Mouse (Mus musculus) brain, embryonic 14.5 days (tissue): ENCODE measurements at regions not wholly inside any gene's neighbourhood (a gene's known extent, or its start where the extent isn't known, plus 50 kb on each side); places are given as distances from the start of the nearest gene placed in this dataset.
"Not testable (repeated sequence)": the region's sequence is repeated elsewhere in the genome, so short reads cannot be mapped to it uniquely, and the experiment has no call there.

ENCODE experiments used
- DNase-seq: peaks from one replicate; pipeline ENCODE4 v3.0.0-alpha.2; 2011; ENCODE audit warnings: low read depth
- CTCF ChIP-seq: fragments of 200-500 bp; IDR thresholded peaks from 2 replicates; pipeline ENCODE4 v1.5.1; 2012; ENCODE audit warnings: inconsistent platforms, mild to moderate bottlenecking, moderate library complexity, borderline replicate concordance; ENCODE audit not compliant: insufficient read depth, insufficient read length; ENCODE audit errors: extremely low read depth
- POLR2A ChIP-seq: fragments of 200-500 bp; IDR thresholded peaks from 2 replicates; pipeline ENCODE4 v1.6.1; 2012; ENCODE audit warnings: mild to moderate bottlenecking, inconsistent platforms, borderline replicate concordance; ENCODE audit not compliant: poor library complexity, insufficient read depth, insufficient read length, severe bottlenecking; ENCODE audit errors: extremely low read depth

- DNase-seq, result peak; percentile 44
- TF ChIP-seq POLR2A, result no peak
- no peak for TF ChIP-seq CTCF
Measured at GRCm38 (mm10) chr2:168424277-168425099, 143.0 kb upstream of the Kcng1 start.

DNA sequence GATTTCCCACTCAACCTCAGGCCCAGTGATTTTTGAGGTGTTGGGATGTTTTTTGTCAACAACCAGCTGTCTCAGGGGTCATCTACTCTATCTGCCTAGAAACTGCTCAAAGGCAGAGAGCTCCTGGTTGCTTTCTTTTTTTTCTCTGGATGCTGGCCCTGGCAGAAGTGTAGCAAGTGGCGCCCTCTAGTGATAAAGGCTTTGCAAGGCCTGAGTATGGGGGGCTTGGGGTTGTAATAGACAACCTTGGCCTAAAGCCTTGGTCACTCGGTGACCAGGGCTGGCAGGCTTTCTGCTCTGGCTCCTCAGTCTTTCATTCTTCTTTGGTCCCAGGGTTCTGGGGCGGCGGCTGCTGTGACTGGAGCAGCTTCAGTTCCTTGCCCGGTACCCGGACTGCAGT lies 142.0 kb upstream of the Kcng1 start:
- TF ChIP-seq POLR2A (no peak), CTCF (peak; percentile 55; the same call in 1 of the 2 replicates)
- peak; percentile 45 for DNase-seq

DNA sequence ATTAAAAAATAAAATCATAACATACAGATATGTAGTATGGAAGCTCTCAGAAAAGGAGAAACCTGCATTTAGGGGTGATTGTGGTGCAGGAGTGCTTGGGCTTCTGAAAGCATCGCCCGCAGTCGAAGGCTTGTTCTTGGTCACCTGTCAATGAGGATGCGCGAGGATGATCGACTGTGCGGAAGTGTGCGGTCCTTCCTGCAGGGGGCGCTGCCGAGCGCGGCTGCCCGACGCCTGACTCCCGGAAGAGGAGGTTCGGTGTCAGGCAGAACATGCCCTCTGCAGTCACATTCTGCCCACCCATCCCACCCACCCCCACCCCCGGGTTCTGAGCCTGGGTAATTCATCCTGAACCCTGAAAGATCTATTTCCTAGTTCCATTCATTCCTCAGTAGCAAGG lies 133.6 kb upstream of the Kcng1 start:
- peak; percentile 53 for TF ChIP-seq CTCF
- no peak for TF ChIP-seq POLR2A
- DNase-seq, result no peak

DNA sequence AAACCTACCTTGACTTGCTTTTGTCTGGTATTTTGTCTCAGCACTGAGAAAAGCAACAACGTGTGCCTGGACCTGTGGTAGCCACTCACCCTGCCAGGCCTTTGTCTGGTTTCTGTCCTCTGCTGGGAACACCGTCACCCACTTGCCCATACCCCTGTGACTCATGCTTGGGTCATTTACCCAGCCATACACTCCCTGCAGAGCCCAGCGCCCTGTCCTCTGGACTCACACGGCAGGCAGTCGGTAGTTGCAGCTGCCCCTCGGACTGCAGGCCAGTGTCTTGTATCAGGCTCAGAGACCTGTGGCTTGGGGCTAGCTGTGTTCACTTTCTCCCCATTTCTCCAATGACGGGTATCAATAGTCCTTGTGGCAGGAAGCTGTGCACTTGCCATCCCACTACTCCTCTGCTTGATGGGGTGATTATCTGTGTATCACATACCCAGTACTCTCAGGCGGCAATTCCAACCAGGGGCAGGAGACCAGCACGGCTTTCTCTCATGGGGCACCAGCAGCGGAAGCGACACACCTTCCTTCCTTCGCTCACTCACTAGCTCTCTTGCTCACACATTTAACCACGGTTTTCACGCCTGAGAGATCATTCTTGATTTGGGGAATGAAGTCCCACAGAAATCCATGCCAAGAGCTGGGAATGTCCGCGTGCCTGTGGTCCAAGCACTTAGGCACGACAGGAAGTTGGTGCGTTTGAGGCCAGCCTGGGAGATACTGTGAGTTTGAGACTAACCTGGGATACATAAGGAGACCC lies 132.8 kb upstream of the Kcng1 start:
- TF ChIP-seq POLR2A (no peak), CTCF (no peak)
- DNase-seq, result no peak

DNA sequence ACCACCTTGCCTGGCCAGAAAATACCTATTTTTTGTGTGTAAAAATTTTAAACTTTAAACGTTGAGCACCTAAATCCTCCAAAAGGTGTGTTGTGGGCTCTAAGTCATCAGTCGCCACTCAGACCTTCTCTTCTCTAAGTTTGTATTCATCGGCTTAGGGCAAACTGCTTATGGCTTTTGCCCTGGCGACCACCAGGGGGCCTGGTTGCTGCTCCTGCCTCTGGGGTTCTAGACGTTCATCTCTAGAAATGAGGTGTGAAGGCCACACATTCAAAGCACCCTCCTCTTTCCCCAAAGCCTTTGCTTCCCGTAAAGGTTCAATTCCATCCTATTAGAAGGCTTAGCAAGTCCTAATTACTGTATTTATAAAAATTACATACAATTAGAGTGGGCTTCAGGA lies 131.3 kb upstream of the Kcng1 start:
- TF ChIP-seq CTCF, result peak; percentile 60
- no peak for TF ChIP-seq POLR2A
- no peak for DNase-seq

DNA sequence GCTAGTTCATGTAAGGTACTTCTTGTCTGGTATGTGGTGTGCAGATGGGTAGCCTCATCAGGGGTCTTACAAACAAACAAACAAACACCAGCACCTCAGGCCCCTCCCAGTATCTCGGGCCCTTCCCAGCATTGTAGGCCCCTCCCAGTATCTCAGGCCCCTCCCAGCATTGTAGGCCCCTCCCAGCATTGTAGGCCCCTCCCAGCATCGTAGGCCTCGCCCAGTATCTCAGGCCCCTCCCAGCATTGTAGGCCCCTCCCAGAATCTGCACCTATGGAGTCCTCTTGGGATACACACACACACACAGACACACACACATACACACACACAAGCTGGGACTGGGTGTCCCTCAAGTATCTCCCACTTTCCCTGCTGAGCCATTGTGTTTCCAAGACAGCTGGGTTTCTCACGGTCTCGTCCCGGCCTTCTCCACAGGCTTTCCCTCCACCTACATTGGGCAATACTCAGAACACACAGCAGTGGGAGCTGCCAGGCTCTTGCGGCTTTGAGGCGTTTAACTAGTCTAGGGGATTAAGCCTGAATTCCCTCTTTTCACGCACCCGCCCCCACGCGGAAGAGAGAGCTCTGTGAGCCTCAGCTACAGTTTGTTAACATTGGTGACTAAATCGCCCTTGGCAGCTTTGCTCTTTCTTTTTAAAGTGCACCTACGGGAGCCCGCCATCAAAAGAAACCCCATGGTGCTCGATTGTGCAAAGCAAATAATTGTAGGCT lies 121.4 kb upstream of the Kcng1 start:
- TF ChIP-seq POLR2A (no peak), CTCF (peak; percentile 5; the same call in 1 of the 2 replicates)
- peak; percentile 86 for DNase-seq

GRCm38 (mm10) chr2:168399088-168399709 lies 117.7 kb upstream of the Kcng1 start:
- DNase-seq, result peak; percentile 78
- TF ChIP-seq CTCF (no peak), POLR2A (no peak)

DNA sequence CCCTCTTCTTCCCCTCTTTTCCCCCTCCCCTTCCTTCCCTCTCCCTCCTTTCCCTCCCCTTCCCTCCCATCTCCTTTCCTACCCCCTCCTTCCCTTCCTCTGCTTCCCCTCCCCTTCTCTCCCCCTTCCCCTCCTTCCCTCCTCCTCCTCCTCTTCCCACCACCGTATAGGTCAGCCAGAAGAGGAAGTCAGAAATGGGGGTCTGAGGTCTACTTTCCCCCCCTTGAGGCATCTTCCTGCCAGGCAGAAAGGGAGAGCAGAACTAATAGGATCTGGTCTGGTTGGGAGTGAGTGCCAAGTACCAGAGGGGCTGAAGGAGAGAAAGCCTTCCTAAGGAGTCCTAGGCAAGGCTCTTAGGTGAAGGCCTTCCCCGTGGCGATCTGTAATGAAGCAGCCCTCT lies 114.8 kb upstream of the Kcng1 start:
- no peak for DNase-seq
- TF ChIP-seq POLR2A (no peak), CTCF (no peak)

GRCm38 (mm10) chr2:168393341-168393740 lies 111.8 kb upstream of the Kcng1 start:
- DNase-seq, result no peak
- no peak for TF ChIP-seq CTCF
- no peak for TF ChIP-seq POLR2A

- DNase-seq, result not testable (repeated sequence)
Measured at GRCm38 (mm10) chr2:168392171-168392570, 110.6 kb upstream of the Kcng1 start.

DNA sequence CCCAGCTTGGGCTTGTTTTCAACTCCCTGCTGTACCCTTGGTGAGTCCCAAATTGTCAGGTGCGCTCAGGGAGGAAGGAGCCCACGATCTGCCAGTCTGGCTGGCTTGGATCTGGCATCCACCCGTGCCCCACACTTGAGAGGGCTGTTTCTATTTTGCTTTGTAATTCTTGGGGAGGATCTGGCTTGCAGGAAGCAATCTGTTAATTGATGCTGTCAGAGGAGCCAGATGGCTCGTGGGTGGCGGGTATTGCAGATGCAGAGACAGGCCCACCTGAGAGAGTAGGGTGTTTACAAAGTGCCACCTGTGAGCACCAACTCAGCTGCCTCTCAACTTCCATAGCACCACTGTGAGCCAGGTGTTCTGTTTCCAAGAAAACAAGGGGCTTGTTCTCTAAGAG lies 99.1 kb upstream of the Kcng1 start:
- DNase-seq, result peak; percentile 62
- TF ChIP-seq POLR2A, result no peak
- TF ChIP-seq CTCF, result no peak
